Mouse (Mus musculus): Measurements from ENCODE around the gene Coq5. TPM values are rescaled to one million over a fixed set of nuclear protein-coding genes. Genes with fewer than 3 reads are reported as not detected.

Gene Coq5
- total and polyA plus RNA-seq, 3 experiments: 40.5 to 43.3 TPM; not detected in 1

- TF ChIP-seq MAFK (IDR thresholded peaks at IDR 0.05; ENCODE audit: borderline replicate concordance, low read depth, low read length): no peak
- 0 out of 2 replicates have a peak, but pooled peaks have one; percentile 53 for TF ChIP-seq MAZ (IDR thresholded peaks at IDR 0.05; ENCODE audit: low read depth, low read length)
- 0 out of 2 replicates have a peak, but pooled peaks have one; percentile 7 for TF ChIP-seq BHLHE40 (IDR thresholded peaks at IDR 0.05; ENCODE audit: borderline replicate concordance, low read depth, low read length)
- TF ChIP-seq RCOR1 (IDR thresholded peaks at IDR 0.05; ENCODE audit: low read depth, low read length): peak; percentile 40; the same call in 1 of the 2 replicates
- peak; percentile 23; the same call in 1 of the 2 replicates for TF ChIP-seq ETS1 (IDR thresholded peaks at IDR 0.05; ENCODE audit: low read depth, low read length)
- 0 out of 2 replicates have a peak, but pooled peaks have one; percentile 45 for TF ChIP-seq ZKSCAN1 (IDR thresholded peaks at IDR 0.05; ENCODE audit: low read depth, low read length)
- TF ChIP-seq POLR2A (IDR thresholded peaks at IDR 0.05; ENCODE audit: control insufficient read depth in 1 of 2, insufficient read depth in 1 of 2, low read depth in 1 of 2, low read length in 2 of 2, poor library complexity in 1 of 2): peak; percentile 64 to 95
- 0 out of 4 replicates have a peak, but pooled peaks of 1 of the 2 experiments have one; percentile 4 for TF ChIP-seq EP300 (IDR thresholded peaks at IDR 0.05; ENCODE audit: low read depth in 1 of 2, low read length in 2 of 2)
- no peak for TF ChIP-seq GABPA (IDR thresholded peaks at IDR 0.05; ENCODE audit: low read depth, low read length)
- peak; percentile 93 for TF ChIP-seq ZMIZ1 (IDR thresholded peaks at IDR 0.05; ENCODE audit: low read depth, low read length)
- peak; percentile 99 for TF ChIP-seq MXI1 (IDR thresholded peaks at IDR 0.05; ENCODE audit: low read depth, low read length)
- TF ChIP-seq TBP (IDR thresholded peaks at IDR 0.05; ENCODE audit: low read depth, low read length): peak; percentile 76
- peak; percentile 86 for TF ChIP-seq NRF1 (IDR thresholded peaks at IDR 0.05; ENCODE audit: insufficient read depth, low read depth, low read length, poor library complexity, severe bottlenecking)
- TF ChIP-seq KAT2A (conservative IDR thresholded peaks at IDR 0.05; ENCODE audit: low read depth, low read length): no peak; the same call in 1 of the 2 replicates
- TF ChIP-seq HCFC1 (IDR thresholded peaks at IDR 0.05; ENCODE audit: low read depth, low read length): peak; percentile 75
- TF ChIP-seq CHD1 (IDR thresholded peaks at IDR 0.05; ENCODE audit: low read depth, low read length): 0 out of 2 replicates have a peak, but pooled peaks have one; percentile 44
- TF ChIP-seq ZNF384 (IDR thresholded peaks at IDR 0.05; ENCODE audit: low read depth, low read length): 0 out of 2 replicates have a peak, but pooled peaks have one; percentile 22
- no peak for TF ChIP-seq E2F4 (IDR thresholded peaks at IDR 0.05; ENCODE audit: borderline replicate concordance, low read depth, low read length)
- no peak for TF ChIP-seq CHD2 (IDR thresholded peaks at IDR 0.05; ENCODE audit: low read length)
- TF ChIP-seq MYB (IDR thresholded peaks at IDR 0.05; ENCODE audit: low read depth, low read length): no peak
- peak; percentile 73 for TF ChIP-seq MAX (IDR thresholded peaks at IDR 0.05; ENCODE audit: low read length)
- TF ChIP-seq POLR2AphosphoS2 (IDR thresholded peaks at IDR 0.05; ENCODE audit: low read length): peak; percentile 84
- TF ChIP-seq NELFE (IDR thresholded peaks at IDR 0.05; ENCODE audit: low read depth, low read length): peak; percentile 94
- no peak for TF ChIP-seq UBTF (IDR thresholded peaks at IDR 0.05; ENCODE audit: borderline replicate concordance, insufficient read depth, low read depth, low read length)
- peak; percentile 95 for TF ChIP-seq SIN3A (IDR thresholded peaks at IDR 0.05; ENCODE audit: low read length)
- TF ChIP-seq MYC (IDR thresholded peaks at IDR 0.05; ENCODE audit: low read depth, low read length): no peak; the same call in 1 of the 2 replicates
- peak; percentile 38; the same call in 1 of the 2 replicates for TF ChIP-seq TCF12 (IDR thresholded peaks at IDR 0.05; ENCODE audit: low read depth, low read length)
- TF ChIP-seq USF2 (IDR thresholded peaks at IDR 0.05; ENCODE audit: borderline replicate concordance in 1 of 2, insufficient read depth in 1 of 2, low read depth in 1 of 2, low read length in 2 of 2): no peak
- TF ChIP-seq SMC3 (IDR thresholded peaks at IDR 0.05; ENCODE audit: low read depth, low read length): 0 out of 2 replicates have a peak, but pooled peaks have one; percentile 16
- no peaks in the 10 kb centered on the region for H3K9me3 ChIP-seq (replicated peaks; ENCODE audit: insufficient read depth, low read length)
- peak; percentile 93 for DNase-seq (ENCODE audit: low read depth, low spot score)
- H3K79me2 ChIP-seq (ENCODE audit: control insufficient read depth, insufficient read depth, low read length, poor library complexity): peaks cover 9% of the 10 kb centered on the region
- peak overlapping the region; percentile 84 to 95 for H3K4me3 ChIP-seq (ENCODE audit: control insufficient read depth in 1 of 2, insufficient read depth in 1 of 2, low read depth in 2 of 2, low read length in 2 of 2)
- H3K9ac ChIP-seq (ENCODE audit: control insufficient read depth, low read depth, low read length, poor library complexity, severe bottlenecking): peak overlapping the region; percentile 91
- H3K36me3 ChIP-seq (ENCODE audit: control insufficient read depth in 1 of 2, insufficient read depth in 2 of 2, low read length in 2 of 2): peaks cover 3 to 13% of the 10 kb centered on the region in 2 experiments
- peaks cover 3 to 17% of the 10 kb centered on the region in 2 experiments; a peak in 2 of 4 replicates for H3K4me1 ChIP-seq (ENCODE audit: control insufficient read depth in 1 of 2, insufficient read depth in 2 of 2, low read length in 2 of 2)
- H3K27me3 ChIP-seq (ENCODE audit: control insufficient read depth in 1 of 2, insufficient read depth in 2 of 2, low read length in 2 of 2): no peaks in the 10 kb centered on the region
- peak overlapping the region; percentile 80 for H3K27ac ChIP-seq (ENCODE audit: control insufficient read depth, low read depth, low read length)
Measured at GRCm38 (mm10) chr5:115237803-115238728, 41.4 kb upstream of the Coq5 start.

Measured in MEL (cell line).